Mouse (Mus musculus): ENCODE measurements around the gene Stra8.

DNA sequence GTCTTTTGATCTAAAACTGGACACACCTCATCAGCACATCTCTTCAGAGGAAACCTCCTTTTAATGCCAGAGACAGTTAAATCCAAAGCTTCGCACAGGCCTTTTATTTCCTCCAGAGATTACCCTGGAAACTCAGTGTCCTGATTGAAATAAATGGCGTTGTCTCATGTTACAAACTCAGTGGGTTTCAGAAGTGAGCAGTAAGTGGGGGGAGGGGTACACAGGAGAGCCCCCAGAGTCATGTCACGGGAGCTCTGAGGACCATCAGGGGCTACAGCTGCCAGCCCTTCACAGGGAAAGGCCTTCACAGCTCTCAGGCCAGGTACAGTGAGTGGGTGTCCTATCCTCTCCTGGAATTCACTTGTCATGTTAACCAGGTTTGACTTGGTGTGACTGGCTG, 51.2 kb downstream of the Stra8 start:
- TF ChIP-seq CTCF (conservative IDR thresholded peaks at IDR 0.05; ENCODE audit: low read length) (no peak), POU5F1 (IDR thresholded peaks at IDR 0.05; ENCODE audit: borderline replicate concordance, low read length) (no peak)

Data from E14TG2a.4 (cell line).